Mouse (Mus musculus) adrenal gland, postnatal 25 days (tissue): ENCODE measurements around the gene H3f3a. TPM values are rescaled to one million over a fixed set of nuclear protein-coding genes. Genes with fewer than 3 reads are reported as not detected.

Experiments
- DNase-seq: peaks from one replicate; pipeline ENCODE4 v3.0.0; 2021; ENCODE audit warnings: mixed read lengths
- total RNA-seq: library from RNA; stranded (reverse); gene quantifications from 2 replicates; pipeline ENCODE4 v1.2.3, GENCODE M21; 2021

H3f3a gene
- total RNA-seq, 1 experiment from 2014 or later, result 836 TPM

DNA sequence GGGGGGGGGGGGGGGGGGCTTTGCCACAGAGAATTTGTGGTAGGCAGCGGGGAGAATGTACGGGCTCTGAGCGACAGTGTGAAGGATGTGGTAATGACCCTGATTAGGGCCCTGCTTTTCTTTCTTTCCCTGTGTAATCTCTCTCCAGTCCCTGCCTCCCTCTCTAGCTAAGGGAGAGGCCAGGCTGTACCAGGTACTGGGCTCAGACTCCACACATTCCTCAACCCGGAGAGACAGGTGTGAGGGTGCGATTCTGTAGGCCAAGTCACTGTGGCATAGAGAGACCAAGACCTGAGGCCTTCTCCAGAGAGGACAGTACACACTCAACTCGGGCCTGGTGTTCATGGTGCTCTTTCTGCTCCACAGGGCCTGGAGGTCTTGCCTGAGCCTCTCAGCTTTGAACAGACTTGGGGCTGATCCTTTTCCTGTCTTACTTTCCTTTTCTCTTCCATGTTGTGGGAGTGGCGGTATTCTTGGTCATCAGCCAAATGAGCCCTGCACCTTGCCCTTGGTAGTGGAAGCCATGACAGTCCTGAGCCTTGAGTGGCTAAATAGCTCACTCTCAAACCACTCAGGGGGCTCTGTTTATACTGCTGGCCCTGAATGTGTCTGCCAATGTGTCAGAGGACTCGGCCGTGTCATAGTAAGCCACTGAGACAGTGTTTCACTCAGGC is 30.7 kb downstream of the H3f3a start:
- DNase-seq, result no peak

DNA sequence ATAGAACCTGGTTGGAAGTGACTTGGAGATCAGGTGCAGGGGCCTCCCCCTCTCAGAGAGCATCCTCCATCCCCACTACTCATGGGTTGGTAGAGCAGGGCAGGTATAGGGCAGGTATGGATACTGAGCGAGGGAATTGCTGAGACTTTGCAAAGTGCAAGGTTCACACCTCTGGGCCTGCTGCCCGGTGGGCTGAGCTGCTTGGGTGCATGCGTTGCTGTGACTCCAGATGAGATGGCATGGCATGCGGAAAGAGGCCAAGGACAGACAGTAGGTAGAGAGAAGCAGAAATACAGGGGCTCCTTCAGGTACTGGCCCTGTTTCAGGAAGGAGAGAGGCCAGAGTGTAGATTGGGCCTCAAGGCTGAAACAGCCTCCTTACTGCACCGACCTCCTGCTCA is 32.5 kb downstream of the H3f3a start:
- DNase-seq, result no peak

DNA sequence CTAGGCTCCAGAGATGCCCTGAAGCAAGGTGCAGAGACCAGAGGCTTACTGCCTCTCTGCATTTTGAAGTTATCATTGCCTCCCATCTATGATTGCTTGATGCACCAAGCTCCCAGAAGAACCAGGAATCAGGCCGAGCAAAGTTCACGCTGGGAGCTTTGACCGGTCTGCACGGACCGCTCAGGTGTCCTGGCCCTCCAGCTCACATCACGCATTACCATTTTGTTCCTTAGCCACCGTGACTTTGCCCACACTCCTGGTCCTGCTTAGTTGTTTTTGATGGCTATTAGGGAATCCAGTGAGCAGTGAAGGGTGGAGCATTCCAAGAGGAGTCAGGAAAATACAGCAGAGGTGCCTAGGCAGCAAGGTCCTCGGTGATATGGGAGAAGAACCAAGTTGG is 33.5 kb downstream of the H3f3a start:
- DNase-seq, result no peak

DNA sequence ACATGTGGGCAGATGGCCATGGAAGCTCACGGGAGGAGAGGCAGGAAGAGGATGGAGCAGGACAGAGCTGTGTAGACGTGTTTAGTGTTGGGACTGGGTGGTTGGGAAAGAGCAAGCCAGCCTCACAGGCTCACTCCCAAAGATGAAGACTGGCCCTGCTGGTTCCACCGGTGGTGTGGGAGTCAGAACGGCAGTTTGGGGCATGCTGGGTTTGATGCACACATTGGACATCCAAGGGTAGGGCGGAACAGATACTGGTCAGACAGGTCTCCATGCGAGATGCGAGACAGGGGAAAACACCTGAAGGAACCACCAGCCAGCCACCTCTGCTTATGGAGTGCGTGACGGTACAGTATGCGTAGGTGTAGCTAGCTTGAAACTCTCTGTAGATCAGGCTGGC is 34.8 kb downstream of the H3f3a start:
- DNase-seq, result no peak

GRCm38 (mm10) chr1:180778403-180778754 is 35.4 kb downstream of the H3f3a start:
- no peak for DNase-seq

GRCm38 (mm10) chr1:180777660-180778402 is 35.9 kb downstream of the H3f3a start:
- DNase-seq, result peak; percentile 87

GRCm38 (mm10) chr1:180777289-180777659 is 36.5 kb downstream of the H3f3a start:
- no peak for DNase-seq

DNA sequence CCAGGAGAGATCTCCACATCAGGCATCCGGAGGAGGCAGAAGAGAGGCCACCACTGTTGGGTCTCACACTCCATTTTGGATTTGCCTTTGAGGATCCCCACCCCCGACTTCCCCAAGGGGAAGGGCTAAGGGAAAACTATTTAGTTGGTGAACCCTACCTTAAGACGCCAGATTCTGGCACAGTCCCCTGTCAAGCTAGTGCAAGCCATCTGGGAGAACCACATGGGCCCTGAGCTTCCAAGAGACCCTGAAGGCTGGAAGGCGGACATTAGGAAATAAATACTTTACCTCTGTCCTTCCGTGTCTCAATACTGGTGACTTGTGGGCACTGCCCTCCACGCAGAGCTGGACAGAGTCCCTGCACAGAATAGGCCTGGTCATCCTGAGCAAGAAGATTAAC is 37.2 kb downstream of the H3f3a start:
- DNase-seq, result no peak

DNA sequence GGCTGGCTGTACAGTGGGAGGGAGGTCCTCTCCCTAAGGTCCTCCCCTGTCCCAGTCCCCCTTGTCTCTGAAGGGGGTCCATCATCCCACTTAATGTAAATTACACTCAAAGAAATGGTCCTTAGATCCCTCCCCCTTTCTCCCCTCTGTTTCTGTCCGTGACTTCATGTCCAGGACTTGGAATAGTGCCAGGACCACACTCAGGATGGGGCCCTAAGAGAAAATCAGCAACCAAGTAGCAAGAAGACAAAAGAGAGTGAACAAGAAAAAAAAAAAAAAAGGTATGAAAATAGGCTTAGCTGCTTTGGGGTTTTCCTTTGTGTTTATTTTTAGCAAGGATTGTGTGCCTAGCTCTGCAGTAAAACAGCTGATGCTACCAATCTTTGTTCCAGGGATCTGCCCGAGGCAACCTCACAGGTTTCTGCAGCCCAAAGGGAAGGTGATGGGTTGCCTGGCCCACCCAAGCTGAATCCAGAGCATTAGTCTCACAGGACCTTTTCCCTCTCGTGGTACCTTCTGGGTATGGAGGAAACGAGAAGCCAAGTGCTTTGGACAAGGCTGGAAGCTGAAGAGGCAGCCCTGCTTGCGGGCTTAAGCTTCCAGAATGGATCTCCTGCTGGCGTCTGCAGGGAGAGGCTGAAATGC is 37.8 kb downstream of the H3f3a start:
- DNase-seq, result no peak

DNA sequence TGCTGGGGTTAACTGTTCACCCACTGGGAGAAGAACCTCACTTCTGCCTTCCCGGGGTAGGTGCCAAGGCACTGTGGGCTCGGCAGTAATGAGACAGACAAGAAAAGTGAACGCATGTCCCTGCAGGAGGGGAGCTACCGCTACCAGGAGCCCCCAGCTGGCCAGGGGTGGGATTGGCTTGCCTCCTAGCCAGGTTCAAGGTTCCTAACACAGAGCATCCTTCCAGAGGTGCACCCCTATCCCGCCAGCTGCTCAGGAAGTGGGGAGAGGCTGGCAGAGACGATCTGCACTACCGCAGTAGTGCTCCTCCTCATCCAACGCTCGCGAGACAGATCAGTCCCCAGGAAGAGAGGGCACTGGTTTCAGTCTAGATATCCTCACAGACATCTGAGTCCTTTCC is 38.4 kb downstream of the H3f3a start:
- DNase-seq, result no peak

GRCm38 (mm10) chr1:180774664-180775063 is 39.1 kb downstream of the H3f3a start:
- DNase-seq, result peak; percentile 20

GRCm38 (mm10) chr1:180772291-180772690 is 41.5 kb downstream of the H3f3a start:
- no peak for DNase-seq

DNA sequence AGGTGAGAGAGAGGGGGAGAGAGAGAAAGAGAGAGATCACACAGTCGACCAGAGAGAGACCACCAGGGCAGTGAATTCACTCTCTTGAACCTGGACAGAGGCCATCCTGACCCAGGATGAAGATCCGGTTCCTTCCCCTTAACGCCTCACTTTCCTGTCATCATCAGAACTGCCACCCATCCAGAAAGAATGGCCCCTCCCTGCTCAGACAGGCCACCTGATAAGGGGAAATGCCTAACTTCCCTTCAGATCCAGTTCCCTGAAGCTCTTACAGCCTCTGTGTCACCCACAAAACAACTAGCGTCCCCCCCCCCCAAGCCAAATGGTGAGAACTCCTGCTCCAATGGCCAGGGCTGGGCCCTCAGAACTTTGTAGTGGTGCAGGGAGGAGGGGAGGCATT is 42.0 kb downstream of the H3f3a start:
- DNase-seq, result no peak

- DNase-seq, result no peak
Observed at GRCm38 (mm10) chr1:180771306-180771705, 42.4 kb downstream of the H3f3a start.

DNA sequence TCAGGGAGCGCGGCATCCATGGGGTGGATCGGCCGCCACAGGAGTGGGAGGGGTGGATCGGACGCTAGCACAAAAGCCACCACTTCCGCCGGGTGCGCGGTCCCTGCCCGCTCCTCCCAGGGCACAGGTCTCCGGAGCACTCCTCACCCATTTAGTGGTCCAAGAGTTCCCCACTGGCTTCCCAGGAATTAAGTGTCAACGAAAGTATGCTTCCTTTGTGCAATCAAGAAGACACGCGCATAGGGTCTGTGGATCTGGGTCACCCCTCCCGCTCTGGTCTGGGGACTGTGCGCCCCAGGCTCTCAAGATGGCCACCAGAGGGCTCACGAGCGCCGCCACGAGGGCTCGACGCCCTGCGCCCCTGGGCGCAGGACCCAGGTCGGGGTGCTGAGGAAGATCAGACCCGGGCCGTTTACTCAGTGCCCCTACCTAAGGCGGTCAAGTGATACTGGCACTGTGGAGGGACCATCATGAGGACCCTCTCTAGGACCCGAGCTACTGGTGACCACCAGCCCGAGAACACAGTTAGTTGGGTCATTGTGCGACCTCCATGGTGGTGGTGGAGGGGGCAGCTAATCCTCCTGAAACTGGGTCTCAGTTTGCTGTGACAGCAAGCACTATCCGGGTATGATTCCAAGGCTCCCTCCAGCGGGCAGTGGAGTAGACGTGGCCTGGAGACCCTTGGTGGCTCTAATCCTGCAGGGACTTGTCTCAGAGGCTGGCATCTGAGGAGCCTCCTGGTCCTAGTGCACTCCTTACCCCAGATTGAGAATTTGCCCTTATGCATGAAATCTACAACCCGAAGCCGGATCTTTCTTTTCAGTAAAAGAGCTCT is 45.2 kb downstream of the H3f3a start:
- DNase-seq, result peak; percentile 83

DNA sequence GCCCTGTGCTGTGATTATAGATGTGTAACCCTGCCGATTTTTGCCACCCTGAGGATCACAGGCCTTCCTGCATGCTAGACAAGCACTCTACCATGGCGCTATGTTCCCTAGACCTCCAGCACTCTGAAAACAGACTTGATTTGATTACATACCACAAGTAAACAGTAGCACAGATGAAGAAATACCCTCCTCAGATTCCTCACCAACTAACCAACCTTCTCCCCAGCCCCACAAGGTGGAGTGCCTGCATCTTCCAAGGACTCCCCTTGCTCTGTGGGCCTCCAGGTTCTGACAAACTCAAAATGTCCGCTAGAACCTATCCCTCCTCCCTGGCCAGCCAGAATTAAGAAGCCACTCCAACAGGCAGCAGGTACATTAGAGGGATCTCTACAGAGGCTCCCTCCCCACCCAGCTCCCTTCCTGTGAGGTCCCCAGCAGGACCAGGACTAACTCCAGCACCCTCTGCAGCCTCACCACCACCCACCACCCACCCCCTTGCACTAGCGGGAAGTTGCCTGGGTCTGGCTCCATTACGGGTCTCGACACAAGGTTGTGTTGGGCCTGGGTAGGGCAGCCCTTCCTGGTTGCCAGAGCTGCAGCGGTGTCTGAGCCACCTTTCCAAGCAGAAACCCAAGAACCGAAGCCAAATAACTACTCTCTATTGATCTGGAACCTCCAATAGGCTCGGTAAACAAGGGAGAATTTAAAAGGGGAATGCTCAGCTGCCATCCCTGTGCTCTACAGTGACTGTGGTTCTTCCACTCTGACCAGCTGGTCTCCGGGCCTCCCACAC is 46.0 kb downstream of the H3f3a start:
- no peak for DNase-seq

DNA sequence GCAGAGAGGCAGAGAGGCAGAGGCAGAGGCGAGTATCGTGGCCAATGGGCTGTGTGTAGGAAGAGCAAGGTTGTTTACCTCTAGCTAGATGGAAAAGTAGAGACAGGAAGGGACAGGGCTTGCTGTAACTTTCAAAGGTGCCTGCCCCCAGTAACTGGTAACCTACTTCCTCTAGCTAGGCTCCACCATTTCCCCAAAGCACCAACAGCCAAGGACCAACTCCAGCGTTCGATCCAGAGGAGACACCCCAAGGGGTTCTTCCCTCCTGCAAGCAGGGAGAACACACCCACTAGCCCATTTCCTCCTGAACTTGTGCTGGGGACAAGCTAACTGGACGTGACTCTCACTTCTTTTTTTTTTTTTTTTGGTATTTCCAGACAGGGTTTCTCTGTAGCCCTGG is 47.2 kb downstream of the H3f3a start:
- DNase-seq, result no peak

DNA sequence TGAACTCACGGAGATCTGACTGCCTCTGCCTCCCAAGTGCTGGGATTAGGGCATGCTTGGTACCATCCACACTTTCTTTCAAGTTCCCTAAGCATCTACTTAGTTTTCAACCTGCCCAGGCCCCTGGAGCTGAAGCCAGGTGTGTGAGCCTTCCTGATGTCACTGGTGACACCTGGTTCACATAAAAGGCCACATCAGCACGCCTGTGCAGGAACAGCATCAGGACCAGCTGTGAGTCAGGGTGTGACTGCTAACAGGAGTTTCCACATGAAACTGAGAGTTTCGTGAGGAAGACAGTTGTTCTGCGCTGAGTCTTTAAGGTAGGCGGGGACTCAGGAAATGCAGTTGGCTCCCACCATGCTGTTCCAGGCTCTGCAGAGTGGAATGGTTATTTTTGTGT is 48.4 kb downstream of the H3f3a start:
- DNase-seq, result no peak

DNA sequence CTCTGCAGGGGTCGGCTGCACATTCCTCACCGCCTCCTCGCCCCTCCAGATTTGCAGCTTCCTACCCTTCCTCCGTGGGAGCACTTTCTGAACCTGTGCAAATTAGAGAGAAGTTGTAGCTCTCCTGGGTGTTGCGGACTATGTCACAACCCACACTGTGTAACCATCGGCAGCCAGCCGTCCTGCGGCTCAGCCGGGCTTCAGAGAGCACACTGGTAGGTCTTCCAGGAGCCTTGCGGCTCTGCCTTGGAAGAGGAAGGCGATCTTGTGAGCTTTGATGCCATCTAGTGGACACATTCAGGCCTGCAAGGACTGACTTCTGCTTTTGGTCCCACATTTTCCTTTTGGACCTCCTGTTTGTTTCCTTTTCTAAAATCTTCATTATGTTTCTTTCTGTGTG is 49.9 kb downstream of the H3f3a start:
- peak; percentile 77 for DNase-seq

- DNase-seq, result no peak
Observed at GRCm38 (mm10) chr1:180763307-180763706, 50.4 kb downstream of the H3f3a start.

DNA sequence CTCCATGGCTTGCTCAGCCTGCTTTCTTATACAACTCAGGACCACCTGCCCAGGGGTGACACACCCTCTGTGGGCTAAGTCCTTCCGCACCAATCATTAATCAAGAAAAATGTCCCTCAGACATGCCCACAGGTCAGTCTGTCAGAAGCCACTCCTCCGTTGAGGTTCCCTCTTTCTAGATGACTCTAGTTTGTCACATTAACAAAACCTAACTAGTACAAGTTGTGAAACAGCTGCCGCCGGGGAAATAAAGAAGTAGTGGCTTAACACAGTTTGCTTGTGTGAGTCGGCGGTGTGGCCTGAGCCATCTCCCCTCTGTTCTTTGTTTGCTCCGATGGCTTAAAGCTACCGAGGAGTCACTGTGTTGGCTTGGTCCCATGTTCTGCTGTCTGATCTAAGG is 51.1 kb downstream of the H3f3a start:
- no peak for DNase-seq

DNA sequence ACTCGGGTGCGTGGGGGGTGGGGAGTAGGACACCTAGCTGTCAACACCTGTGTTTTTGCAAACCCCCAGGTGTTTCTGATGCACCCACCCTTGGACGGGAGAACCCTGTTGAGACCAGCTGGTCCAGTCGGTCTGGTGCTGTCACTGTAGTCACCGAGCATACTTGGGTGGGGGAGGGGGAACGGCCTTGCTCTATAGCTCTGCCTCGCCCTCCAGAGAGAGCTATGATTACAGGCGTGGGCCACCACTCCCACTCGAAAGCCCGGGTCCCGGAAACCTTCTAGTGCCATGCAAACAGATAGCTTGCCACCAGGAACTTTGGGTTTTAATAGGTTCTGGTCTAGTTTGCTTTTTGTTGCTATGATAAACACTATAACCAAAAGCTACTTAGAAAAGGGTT is 51.6 kb downstream of the H3f3a start:
- DNase-seq, result no peak
